Mouse (Mus musculus) urinary bladder, adult 18-20 months (tissue): ENCODE measurements around the gene Ubr4.

Experiments
- DNase-seq, 2 experiments: peaks; one replicate each; pipeline ENCODE4 v3.0.0; 2022; ENCODE audit warnings: low spot score in 2 of 2, mixed read lengths in 2 of 2

Gene Ubr4

GRCm38 (mm10) chr4:139351931-139352711 is at the start of gene Ubr4, which contains the start of the genes Mrto4 and Emc1:
Ubr4 (plus strand) TSS chr4:139352609.
Mrto4 (minus strand) TSS chr4:139352576.
Emc1 (plus strand) TSS chr4:139352587.
- DNase-seq = peak; percentile 76 to 87

DNA sequence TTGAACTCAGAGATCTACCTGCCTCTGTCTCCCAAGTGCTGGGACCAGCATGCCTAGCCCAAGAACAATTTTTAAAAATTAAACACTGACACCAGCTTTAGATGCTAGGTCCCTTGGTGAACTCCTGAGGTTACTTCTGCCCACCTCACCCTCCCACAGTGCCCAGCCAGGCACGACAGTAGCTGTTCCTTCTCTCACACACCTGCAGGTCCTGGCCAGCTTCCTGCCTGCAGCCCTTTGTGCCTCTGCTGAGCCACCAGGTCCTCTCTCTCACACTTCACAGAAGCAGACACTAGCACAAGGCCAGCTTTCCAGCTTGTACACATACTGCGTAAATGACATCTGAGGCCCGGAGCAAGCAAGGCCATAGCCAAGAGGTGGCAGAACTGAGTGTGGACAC is 46.9 kb upstream of the Ubr4 start:
- no peak for DNase-seq

GRCm38 (mm10) chr4:139307916-139308315 is 44.5 kb upstream of the Ubr4 start:
- DNase-seq = no peak

GRCm38 (mm10) chr4:139309651-139310050 is 42.8 kb upstream of the Ubr4 start:
- no peak for DNase-seq

GRCm38 (mm10) chr4:139310171-139310898 is 42.1 kb upstream of the Ubr4 start, which contains the start of the genes Pqlc2 and Akr7a5:
Pqlc2 (minus strand) TSS chr4:139310708.
Akr7a5 (plus strand) TSS chr4:139310744.
- DNase-seq = peak; percentile 97 to 100

- DNase-seq = no peak
Observed at GRCm38 (mm10) chr4:139310899-139311701, 41.3 kb upstream of the Ubr4 start.

DNA sequence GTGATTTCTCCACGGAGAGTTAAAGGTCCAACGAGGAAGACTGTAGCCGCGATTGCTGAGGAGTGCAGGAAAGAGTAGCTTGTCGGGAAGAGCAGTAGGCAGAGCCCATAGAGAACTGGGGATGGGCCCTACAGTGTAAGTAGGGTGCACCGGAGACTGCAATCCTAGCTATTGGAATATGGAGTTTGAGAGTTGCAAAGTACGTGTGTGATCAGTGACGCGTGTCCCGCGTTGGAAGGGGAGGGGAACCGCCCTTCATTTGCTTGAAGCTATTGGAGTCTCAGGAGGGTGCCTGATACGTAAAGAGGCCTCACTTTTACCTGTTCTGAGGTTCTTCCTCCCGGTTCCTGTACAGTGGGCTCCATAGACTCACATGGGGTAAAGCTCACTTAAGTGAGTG is 40.7 kb upstream of the Ubr4 start:
- DNase-seq = no peak

DNA sequence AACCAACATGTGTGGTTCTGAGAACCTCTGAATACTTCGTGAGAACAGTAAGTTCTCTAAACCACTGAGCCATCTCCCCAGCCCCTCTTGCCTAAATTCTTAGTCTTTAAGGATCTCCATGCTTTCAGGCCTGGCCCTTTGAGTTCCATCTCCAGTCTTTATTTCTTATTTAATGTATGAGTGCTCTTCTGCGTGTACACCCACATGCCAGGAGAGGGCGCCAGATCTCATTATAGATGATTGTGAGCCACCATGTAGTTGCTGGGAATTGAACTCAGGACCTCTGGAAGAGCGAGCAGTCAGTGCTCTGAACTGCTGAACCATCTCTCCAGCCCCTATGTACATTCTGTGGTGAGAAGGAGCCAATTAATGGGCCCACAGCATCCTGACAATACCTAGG is 39.8 kb upstream of the Ubr4 start:
- no peak for DNase-seq

GRCm38 (mm10) chr4:139318449-139318848 is 34.0 kb upstream of the Ubr4 start:
- DNase-seq = no peak

DNA sequence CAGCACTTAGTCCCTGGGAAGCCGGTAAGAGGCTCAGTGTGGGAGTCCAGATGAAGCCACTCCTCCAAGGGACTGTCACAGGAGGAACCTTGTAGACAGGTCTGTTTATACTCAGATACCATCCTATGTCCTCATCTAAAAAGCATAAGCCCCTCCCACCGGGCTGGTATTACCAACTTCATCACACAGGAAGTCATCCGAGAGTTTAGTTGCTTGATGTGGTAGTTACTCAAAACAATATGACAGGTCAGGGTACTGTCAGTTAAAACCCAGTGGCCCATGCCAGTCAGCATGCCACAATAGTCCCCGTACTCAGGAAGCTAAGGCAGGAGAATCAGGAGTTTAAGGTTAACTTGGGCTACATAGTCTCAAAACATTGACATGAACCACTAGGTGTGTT is 32.7 kb upstream of the Ubr4 start:
- no peak for DNase-seq

DNA sequence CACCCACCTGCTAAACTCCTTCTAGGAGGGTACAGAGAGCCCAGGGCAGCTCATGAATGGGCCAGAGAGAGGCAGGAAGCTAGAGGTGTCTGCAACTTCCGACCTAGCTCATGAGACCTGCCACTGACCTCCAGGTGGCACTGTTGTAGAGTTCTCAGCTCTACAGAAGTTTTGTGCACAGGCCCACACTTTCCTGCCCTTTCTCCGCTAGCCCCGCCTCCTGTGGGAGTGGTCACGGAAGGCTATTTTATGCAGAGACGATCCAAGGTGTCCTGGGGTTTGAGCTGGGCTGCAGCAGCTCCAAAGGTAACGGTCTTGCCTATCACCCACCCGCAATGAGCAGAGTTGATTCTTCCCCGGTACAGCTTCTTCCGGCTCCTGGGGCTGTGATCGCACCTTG is 21.8 kb upstream of the Ubr4 start:
- DNase-seq = peak; percentile 56 to 60

DNA sequence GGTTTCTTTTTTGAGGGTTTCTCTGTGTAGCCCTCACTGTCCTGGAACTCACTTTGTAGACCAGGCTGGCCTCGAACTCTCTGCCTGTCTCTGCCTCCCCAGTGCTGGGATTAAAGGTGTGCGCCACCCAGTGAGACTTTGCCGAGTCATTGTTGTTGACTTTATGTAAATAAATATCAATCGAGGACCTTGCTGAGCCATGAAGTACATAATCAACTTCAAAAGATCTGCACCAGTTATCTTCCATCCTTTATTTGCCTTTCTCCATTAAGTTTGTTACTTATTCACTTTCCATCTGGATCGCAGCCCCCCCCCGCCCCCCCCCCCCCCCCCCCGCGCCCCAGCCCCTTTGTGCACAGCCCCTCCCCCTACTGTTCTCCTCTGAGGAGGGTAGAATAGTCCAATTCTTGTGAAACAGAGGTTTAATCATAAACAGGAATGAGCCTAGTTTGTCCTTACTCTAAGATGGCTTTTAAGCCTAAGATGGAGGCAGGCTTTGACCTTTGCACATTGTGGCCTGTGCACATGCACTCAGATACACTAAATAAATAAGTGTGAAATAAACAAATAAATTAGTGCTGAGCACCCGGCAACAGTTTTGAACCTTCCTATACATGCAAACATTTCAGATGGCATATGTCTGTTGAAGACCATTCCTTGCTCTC is 17.6 kb upstream of the Ubr4 start:
- DNase-seq = no peak

- DNase-seq = no peak
Observed at GRCm38 (mm10) chr4:139335507-139335906, 16.9 kb upstream of the Ubr4 start.

DNA sequence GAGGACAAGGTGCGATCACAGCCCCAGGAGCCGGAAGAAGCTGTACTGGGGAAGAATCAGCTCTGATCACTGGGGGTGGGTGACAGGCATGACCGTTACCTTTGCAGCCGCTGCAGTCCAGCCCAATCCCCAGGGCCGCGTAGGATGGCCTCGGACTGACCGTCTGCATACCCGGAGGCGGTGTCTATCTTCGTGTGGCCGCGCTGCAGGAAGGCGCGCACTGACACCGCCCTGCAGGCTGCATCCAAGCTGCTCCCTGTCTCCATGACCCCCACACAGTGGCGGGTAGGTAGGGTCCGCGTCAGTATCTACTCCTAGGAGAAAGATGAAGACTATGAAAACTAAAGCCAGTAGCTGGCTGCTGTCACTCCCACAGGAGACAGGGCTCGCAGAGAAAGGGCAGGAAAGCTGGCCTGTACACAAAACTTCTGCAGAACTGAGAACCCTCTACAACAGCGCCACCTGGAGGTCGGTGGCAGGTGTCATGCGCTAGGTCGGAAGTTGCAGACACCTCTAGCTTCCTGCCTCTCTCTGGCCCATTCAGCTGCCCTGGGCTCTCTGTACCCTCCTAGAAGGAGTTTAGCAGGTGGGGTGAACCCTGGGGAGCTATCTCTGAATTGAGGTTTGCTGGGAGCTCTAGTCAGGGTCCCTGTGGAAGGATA is 15.5 kb upstream of the Ubr4 start:
- peak; percentile 49 to 71 for DNase-seq

GRCm38 (mm10) chr4:139338145-139338544 is 14.3 kb upstream of the Ubr4 start:
- no peak for DNase-seq

- no peak for DNase-seq
Observed at GRCm38 (mm10) chr4:139340835-139341234, 11.6 kb upstream of the Ubr4 start.

DNA sequence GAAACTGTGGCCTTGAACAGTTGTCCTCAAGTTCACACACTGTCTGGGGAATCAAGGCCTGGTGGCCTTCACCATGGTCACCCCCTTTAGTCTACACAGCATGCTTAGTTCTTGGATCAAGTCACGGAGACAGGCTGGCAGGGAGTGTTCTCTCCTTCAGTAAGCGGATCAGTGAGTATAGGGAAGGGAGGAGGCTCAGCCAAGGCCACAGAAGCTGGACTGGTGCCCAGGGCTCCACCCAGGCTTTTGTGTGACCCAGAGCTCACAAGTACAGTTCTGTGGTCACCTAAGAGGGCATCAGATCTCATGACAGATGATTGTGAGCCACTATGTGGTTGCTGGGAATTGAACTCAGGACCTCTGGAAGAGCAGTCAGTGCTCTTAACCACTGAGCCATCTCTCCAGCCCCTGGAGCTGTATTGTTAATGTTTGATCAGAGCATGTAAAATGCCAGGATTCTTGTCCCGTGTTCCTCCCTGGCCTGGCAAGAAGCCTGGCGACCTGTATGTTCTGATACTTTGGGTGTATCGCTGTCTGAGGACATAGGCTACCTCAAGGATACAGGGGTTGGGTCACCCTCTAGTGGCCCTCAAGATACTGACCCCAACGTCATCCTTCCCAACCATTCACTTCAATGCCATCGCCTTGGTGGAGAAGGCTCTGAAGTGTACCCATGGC is 10.7 kb upstream of the Ubr4 start:
- no peak for DNase-seq

- no peak for DNase-seq
Observed at GRCm38 (mm10) chr4:139343718-139344117, 8.7 kb upstream of the Ubr4 start.

DNA sequence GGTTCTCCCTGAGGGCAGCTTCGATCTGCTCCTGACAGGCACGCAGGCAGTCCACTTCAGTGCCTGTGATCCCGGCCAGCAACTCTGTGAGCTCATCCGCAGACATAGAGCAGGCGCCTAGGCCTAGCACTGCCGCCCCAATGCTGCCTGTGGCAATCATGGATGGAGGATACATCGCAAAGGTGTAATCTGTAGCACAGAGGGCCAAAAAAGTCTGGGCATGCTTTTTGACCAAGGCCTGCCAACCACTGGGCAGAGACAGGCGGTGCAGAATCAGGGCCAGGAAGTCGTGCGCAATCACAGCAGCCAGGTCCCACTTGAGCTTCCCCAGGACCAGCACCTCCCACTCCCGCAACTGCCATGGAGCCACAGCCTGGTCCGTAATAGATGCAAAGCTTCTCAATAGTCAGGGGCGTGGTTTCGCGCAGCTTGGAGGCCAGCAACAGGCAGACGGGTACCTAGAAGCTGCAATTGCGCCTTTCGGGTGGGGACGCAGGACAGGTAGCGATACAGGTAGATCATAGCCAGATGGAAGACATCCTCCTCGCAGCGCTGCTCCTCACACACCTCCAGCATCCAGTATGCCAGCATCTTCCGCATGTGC is 6.9 kb upstream of the Ubr4 start:
- no peak for DNase-seq

DNA sequence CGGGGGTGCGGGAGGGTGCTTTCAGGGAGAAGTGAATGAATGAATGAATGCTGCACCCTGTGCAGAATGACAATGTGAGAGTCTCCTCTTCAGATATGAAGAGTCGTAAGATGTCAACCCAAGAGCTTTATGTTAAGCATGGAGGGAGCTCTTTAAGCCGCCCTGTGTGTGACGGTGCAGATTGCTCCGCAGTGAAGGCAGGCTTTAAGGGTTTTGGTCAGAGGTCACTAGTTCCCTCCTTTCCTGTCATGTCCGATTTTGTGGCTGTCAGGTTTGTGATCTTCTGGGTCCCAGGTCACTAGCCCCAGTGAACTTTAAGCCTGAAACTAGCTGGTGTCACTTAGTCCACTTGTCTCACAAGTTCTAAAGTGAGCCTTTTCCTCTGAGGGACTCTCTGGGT is 423 bp downstream of the Ubr4 start:
- DNase-seq = no peak
